Mouse (Mus musculus) ES-Bruce4 (cell line): Measurements from ENCODE around the gene Vmn1r200. TPM values are rescaled to one million over a fixed set of nuclear protein-coding genes. Genes with fewer than 3 reads are reported as not detected.

Source experiments
- H3K27ac ChIP-seq: 2 replicates; pipeline ENCODE4 v1.5.1; 2012; ENCODE audit warnings: low read length, inconsistent platforms; ENCODE audit not compliant: insufficient read depth
- H3K27me3 ChIP-seq: 2 replicates; pipeline ENCODE4 v1.6.1; 2012; ENCODE audit warnings: mild to moderate bottlenecking, low read length, inconsistent platforms; ENCODE audit not compliant: control insufficient read depth, poor library complexity, insufficient read depth, severe bottlenecking
- H3K36me3 ChIP-seq: 2 replicates; pipeline ENCODE4 v1.6.1; 2012; ENCODE audit warnings: inconsistent platforms, mild to moderate bottlenecking, low read length, moderate library complexity; ENCODE audit not compliant: control insufficient read depth, poor library complexity, insufficient read depth, severe bottlenecking
- H3K4me1 ChIP-seq: one replicate; pipeline ENCODE4 v1.8.1; 2011; ENCODE audit warnings: low read length; ENCODE audit not compliant: control insufficient read depth, insufficient read depth
- H3K4me3 ChIP-seq: 2 replicates; pipeline ENCODE4 v1.5.1; 2011; ENCODE audit warnings: low read depth, mild to moderate bottlenecking, low read length
- H3K9ac ChIP-seq: 2 replicates; pipeline ENCODE4 v1.6.1; 2012; ENCODE audit warnings: low read depth, mild to moderate bottlenecking, inconsistent platforms; ENCODE audit not compliant: poor library complexity, severe bottlenecking
- H3K9me3 ChIP-seq: replicated peaks from 2 replicates; pipeline ENCODE4 v1.6.1; 2012; ENCODE audit warnings: mild to moderate bottlenecking, low read length, inconsistent platforms; ENCODE audit not compliant: control insufficient read depth, poor library complexity, insufficient read depth, severe bottlenecking
- CTCF ChIP-seq: IDR thresholded peaks from one replicate; pipeline ENCODE4 v1.8.1; 2011; ENCODE audit warnings: low read depth, low read length
- EP300 ChIP-seq: IDR thresholded peaks from 2 replicates; pipeline ENCODE4 v1.6.1; 2011; ENCODE audit warnings: low read depth, low read length; ENCODE audit not compliant: insufficient read depth
- POLR2A ChIP-seq: IDR thresholded peaks from one replicate; pipeline ENCODE4 v1.8.1; 2011; ENCODE audit warnings: low read length; ENCODE audit not compliant: insufficient read depth
- polyA plus RNA-seq: library from polyadenylated mRNA; stranded (reverse); fragments of >200 nt; gene quantifications from 2 replicates; pipeline ENCODE4 v1.2.4, GENCODE M21; 2011; ENCODE audit warnings: low read depth; ENCODE audit not compliant: missing spikeins, insufficient read depth, insufficient read length

Gene Vmn1r200
- polyA plus RNA-seq, 1 experiment, result not detected

DNA sequence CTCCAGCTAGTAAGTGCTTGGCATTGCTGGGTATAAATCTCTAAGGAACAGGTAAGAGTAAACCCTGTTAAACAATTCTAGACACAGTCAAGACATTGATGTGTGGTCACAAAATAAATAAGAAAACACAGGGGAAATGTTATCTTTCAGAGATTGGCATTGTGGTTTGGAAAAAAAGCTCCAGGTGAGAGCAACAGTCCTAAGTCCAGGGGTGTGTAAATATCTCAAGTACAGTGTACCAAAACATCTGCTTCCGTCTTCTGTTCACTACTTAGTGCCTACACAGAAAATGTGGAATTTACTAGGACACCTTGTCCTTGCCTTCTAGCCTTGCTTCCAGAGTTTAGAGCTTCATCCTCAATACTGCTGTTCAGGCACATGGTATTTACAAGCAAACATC lies 3.1 kb upstream of the Vmn1r200 start:
- Histone ChIP-seq H3K4me1 (no peaks in the 10 kb centered on the region), H3K27ac (no peak overlapping the region), H3K9ac (no peak overlapping the region), H3K9me3 (no peaks in the 10 kb centered on the region), H3K27me3 (no peaks in the 10 kb centered on the region; the same call in 1 of the 2 replicates), H3K4me3 (no peak overlapping the region), H3K36me3 (no peaks in the 10 kb centered on the region)
- TF ChIP-seq POLR2A (no peak), CTCF (no peak), EP300 (no peak)

DNA sequence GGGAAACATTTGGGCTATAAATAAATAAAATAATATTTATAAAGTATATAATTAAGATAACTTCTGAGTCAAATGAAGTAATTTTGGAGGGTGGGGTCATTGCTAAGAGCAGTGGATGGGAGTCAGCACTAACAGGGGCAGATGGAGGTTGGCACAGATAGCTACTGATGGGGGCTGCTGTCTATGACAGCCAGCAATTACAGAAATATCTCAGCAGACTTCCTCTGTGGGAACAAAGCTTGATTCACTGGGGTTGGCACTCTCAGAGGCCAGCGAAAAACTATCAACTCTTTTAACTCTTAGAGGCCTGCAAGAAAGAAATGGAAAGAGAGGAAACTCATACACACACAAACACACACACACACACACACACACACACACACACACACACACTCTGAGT lies 12.8 kb downstream of the Vmn1r200 start:
- no peak overlapping the region for H3K27ac ChIP-seq
- H3K9me3 ChIP-seq, result peaks cover 16% of the 10 kb centered on the region
- no peak overlapping the region for H3K4me3 ChIP-seq
- H3K36me3 ChIP-seq, result no peaks in the 10 kb centered on the region
- no peaks in the 10 kb centered on the region for H3K27me3 ChIP-seq
- no peaks in the 10 kb centered on the region for H3K4me1 ChIP-seq
- TF ChIP-seq EP300 (no peak), CTCF (no peak), POLR2A (no peak)
- no peak overlapping the region for H3K9ac ChIP-seq

Other genes starting within 250 kb of the Vmn1r200 start
- not detected in 2 replicates for gene Vmn1r191, start 206.4 kb upstream of the Vmn1r200 start, polyA plus RNA-seq
- gene Vmn1r192, start 199.2 kb upstream of the Vmn1r200 start, polyA plus RNA-seq, result not detected in 2 replicates
- gene Vmn1r193, start 167.2 kb upstream of the Vmn1r200 start, polyA plus RNA-seq, result not detected in 2 replicates
- gene Vmn1r194, start 146.2 kb upstream of the Vmn1r200 start, polyA plus RNA-seq, result not detected in 2 replicates
- not detected in 2 replicates for gene Vmn1r195, start 119.9 kb upstream of the Vmn1r200 start, polyA plus RNA-seq
- gene Vmn1r196, start 100.5 kb upstream of the Vmn1r200 start, polyA plus RNA-seq, result not detected in 2 replicates
- 0.12 TPM in 1 of 2 replicates, not detected in the other for gene Vmn1r197, start 65.8 kb upstream of the Vmn1r200 start, polyA plus RNA-seq
- gene Vmn1r198, start 40.0 kb upstream of the Vmn1r200 start, polyA plus RNA-seq, result not detected in 2 replicates
- not detected in 2 replicates for gene Vmn1r199, start 10.6 kb upstream of the Vmn1r200 start, polyA plus RNA-seq
- 0.12 TPM in 1 of 2 replicates, not detected in the other for gene Vmn1r201, start 81.5 kb downstream of the Vmn1r200 start, polyA plus RNA-seq
- gene Vmn1r202, start 115.0 kb downstream of the Vmn1r200 start, polyA plus RNA-seq, result 0.17 TPM in 1 of 2 replicates, not detected in the other
- not detected in 2 replicates for gene Vmn1r203, start 127.7 kb downstream of the Vmn1r200 start, polyA plus RNA-seq
- gene Vmn1r204, start 162.8 kb downstream of the Vmn1r200 start, polyA plus RNA-seq, result not detected in 2 replicates
- not detected in 2 replicates for gene Vmn1r205, start 202.6 kb downstream of the Vmn1r200 start, polyA plus RNA-seq
- gene Vmn1r206, start 233.9 kb downstream of the Vmn1r200 start, polyA plus RNA-seq, result not detected in 2 replicates